Mouse (Mus musculus): Measurements from ENCODE around the gene Fam84b.
"Not testable (repeated sequence)": the region's sequence is repeated elsewhere in the genome, so short reads cannot be mapped to it uniquely, and the experiment has no call there.

Fam84b gene

DNA sequence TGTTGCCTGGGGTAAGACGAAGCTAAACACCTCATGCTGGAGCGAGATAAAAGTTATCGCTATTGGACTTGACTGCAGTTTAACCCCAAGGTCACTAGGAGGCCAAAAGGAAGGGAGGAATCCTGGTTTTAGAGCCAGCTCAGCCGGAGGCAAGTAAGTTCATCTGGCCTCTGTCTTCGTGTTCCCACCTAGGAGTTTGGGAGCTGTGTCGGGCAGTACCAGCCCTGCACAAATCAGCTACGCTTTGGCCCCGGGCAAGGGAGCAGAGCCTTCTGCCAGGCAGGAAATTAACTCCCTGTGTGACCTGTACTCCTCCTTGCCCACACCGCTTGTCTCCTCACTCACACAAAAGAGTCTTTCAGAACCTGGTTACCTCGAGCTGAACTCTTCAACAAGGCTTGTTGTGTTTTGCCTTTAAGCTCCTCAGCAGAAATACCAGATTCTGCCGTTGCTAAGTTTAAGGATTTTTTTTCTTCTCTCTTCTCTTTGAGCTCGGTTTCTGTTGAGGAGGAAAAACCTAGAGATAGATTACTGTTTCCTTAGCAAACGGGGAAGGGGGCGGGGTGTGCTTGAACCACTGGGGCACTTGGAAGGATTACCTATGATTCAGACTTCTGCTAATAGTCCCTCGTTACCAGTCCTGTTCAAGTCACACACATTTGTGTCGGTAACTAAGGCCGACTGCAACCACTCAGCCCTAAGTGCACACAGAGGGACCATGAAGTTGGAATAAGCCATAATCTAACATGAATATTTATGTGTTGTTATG lies at the start of gene Fam84b:
Gene Fam84b (minus strand): TSS at position 548 of the 769 bp plus-strand sequence.
- DNase-seq: peak; percentile 23 to 52

DNA sequence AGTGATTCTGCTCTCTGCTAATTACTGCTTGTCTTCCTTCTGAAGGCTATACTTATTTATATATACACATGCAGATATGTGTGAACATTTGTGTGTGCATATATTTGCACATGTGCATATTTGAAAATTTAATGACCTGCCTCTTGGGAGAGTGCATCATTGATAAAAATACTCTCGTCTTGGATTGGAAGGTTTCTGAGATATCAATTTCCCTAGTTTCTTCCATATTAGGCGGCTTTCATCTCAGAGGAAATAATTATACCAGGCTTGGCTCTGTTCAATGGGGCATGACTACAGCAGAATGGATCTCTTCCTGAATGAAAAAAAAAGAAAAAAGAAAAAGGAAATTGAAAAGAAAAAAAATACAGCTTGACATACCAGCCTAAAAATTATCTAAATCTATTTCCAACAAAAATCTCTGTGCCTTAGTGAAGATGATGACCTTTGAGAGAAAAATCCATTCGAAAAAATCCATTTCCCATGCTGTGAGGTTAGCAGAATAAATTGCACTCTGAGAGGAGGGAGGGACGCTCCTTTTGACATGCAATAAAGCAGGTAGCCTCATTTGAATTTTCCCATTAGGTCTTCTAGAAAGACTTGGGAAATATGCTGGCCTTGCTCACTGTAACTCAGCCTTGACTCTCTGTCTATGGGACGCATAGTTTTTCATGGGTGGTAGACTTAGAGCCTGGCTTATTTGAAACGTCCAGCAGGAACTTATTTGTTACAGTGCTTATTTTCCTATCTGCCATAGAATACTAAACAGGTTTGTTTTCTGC lies 44.8 kb upstream of the Fam84b start:
- no peak for DNase-seq

DNA sequence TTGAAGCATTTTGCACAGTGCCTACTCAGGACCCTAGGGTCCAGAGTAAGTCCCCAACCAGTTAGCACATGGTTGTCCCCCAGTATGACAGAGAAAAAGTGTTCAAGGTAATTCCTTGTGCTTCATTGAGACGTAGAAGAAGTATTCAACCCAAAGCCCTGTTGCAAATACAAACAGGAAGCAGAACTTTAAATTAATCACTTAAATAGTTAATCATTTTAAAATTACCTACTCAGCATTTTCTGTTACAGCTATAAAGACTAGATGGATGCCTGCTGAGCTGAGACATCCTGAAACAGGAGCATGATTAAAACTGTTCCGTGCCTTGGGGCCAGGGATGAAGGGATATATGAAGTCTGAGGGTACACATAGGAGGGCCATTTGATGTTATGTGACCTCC lies 42.5 kb upstream of the Fam84b start:
- DNase-seq: no peak

DNA sequence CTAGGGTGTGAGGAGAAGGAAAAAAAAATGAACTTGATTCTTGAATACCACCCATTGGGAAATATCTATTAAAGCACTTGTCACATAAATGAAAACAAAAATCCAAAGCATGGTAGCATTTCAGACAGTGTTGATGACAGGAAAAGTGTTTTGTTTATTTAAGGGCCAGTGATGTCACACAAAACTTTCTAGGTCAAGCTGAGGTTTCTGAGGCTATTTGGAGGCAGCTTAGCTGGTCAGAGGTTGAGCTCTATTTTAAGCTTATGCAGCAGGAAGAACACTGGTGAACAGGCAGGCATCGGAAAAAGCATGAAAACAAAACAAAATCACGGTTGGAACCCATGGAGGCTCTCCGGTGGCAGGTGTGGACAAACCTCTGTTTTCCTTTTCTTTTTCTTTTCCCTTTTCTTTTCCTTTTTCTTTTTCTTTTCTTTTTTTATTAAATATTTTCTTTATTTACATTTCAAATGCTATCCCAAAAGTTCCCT lies 39.4 kb upstream of the Fam84b start:
- DNase-seq: peak in 1 of 2 experiments; percentile 6

DNA sequence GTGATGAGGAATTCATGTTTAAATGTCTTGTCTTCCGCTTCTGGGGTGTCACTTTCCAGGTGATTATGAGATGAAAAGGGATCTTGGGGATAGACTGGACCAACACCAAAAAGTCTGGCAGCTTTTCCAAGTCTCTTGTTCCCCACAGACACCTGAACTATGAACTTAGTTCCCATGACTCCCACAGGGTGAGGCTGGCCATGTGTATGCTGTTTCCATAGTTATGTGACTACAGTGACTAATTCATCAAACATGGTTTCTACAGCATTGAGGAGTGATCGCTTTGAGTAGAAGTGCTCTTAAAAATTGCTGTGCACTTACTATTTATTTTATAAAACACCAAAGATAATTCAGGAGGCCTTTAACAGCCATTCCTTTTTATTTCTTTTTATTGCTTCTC lies 35.1 kb upstream of the Fam84b start:
- DNase-seq: no peak

DNA sequence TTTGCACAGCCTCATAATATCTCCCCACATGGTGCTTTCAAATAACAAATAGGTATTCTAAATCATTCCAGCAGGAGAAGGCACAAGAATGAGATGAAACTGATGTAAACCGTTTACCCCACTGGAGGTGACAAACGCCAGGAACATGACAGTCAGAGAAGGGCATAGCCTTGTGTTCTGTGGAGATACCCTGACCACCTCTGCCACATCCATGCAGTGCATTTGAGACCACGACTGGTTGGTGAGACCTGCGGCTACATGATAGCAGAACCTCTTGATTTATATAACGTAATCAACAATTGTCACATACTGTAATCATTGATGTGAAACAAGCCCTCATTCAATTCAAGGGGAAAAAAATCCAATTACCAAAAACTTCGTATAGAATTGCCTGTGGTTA lies 22.1 kb upstream of the Fam84b start:
- DNase-seq: no peak

DNA sequence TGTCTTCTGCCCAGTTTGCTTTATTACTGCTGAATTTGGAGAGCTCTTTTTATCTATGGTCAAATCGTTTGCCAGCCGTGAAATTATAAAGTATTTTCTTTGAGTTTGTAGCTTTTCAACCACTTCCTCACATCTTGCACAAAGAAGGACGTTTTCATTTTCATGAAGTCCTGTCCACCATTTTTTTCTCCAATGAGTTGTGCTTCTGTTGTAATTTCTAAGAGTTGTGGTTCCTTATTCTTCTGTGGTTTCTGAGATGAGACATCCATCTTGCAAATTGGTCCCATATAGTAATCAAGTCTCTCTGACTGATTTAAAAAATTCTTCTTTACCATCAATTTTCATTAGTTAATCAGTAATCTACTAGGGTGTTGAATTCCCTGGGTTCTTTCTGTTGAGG lies 8.8 kb upstream of the Fam84b start:
- DNase-seq: no peak

DNA sequence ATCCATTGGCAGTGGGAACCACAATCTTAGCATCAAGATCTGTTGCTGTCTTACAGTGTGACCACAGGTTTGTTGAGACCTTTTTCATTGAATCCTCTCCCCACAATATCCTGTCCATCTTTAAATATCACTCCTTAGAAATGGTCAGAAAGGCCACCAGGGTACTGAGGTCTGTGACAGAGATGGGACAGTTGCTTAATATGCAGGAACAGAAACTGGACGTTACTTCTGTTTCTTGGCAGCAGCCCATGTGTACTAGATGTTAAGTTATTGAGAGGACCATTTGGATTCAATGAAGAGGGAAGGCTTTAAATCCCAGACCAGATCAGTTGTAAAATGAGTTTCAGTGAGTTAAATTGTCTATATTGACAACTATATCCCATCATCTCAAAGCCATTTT lies 1.5 kb upstream of the Fam84b start:
- DNase-seq: no peak

DNA sequence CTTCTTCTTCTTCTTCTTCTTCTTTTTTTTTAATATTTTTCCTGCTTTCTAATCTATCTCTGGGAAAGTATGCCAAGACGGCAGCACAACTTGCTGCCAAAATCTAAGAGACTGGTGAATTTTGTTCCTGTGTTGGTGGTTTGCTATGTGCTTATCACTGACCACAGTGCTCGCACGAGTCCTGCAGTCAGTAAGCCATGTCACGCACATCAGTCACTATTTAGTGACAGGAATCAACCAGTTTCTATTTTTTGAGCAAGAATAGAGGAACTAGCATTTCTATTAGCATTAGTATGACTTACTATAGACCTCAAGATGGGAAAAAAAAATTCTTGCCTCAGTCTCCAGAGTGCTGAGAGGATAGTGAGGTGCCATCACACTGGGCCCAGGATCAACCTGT lies 573 bp upstream of the Fam84b start:
- DNase-seq: no peak

DNA sequence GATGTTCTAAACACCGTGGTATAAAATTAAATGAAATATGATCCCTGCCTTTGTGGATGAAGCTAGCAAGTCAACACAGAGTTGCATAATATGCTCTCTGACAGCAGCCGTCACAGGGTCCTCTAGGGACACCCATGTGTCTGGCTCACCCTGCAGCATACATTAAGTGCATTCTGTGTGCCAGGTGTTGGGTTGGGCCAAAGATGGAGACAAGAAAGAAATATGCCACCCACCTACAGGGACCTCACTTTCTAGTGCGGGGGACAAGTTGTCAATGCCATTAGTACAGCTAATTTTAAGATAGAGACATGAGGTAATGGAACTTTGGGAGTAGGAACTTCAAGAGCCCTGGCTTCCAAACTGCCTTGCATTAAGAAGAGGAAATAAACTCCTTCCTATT lies 4.9 kb downstream of the Fam84b start:
- no peak for DNase-seq

DNA sequence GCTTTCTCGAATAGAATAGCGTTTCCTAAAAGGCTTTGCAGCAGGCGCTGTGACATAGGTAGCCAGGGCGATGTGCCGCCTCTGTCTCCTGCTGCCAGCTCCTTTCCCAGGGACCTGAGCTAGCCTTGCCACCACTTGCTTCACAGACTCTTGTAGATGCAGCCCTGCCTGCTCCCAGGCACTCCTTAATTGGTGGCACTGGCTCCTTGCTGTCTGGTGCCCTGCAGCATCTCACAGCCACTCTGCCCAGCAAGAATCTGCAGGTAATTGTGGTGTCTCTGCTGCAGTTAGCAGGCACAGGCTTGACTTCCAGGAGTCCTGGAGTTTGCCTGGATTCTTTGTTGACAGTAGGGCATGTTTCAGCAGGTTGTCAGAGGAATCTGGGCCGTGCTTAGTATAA lies 7.3 kb downstream of the Fam84b start:
- DNase-seq: no peak

DNA sequence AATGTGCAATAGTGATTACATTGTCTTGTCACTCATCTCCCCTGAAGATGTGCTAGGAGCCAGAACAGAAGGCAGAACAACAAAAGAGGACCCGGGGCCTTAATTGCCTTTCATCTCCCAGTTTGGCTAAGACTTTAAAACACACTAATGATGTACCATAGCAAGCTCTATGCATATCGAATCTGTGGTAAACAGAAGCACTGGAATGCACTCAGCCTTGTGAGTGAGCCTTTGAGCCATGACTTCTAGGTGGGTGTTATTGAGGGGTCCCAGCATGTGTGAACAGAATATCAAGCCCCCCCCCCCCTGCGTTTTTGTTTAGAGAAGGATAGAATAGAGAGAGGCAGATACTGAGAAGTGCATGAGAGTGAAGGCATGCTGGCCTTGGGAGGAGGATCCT lies 7.7 kb downstream of the Fam84b start:
- DNase-seq: no peak

DNA sequence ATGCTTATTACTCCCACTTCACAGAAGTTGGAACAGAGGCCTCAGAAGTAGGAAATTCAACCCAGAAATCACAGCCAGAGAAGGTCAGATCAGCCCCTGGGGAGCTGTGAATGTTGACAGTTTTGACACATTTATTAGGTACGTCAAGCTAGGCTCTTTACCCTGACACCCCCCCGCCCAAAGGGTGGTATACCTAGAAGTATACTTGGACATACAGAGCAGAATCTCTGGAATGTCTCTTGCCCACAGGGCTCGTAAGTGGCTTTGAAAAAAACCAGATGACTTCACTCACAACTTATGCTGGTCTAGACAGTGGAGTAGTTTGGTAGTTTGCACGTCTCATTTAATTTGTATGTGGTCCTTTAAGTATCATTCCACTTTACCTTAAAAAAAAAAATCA lies 11.8 kb downstream of the Fam84b start:
- DNase-seq: no peak

DNA sequence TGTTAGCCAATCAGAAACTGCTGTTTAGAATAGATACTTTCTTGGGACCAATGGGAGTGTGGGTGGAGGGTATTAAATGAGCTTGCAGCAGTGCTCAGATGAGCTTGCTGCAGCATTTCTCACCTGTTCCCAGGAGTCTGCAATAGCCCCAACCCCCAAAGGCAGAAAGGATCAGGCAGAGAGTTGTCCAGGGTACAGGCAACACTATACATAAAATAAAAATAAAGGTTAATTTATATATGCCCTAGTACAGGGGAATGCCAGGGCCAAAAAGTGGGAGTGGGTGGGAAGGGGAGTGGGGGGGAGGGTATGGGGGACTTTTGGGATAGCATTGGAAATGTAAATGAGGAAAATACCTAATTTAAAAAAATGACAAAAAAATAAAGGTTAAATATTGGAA lies 12.3 kb downstream of the Fam84b start:
- DNase-seq: not testable (repeated sequence)

DNA sequence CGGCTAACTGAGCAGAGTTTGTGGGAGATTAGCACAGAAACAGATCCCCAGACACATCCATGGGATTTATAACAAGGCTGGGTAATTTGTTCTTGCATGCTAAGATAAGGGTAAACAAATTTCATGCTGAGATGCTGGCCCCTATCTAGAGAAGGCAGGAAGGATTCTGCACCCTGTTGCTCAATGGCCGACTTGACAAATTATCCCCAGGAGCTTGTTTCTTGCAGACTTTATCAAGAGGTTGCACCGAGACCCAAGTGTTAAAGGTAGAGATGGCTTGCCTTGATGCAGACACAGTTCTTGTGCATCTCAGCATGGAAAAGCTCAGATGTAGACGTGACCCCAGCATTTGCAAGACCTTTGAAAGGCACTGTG lies 13.3 kb downstream of the Fam84b start:
- no peak for DNase-seq

DNA sequence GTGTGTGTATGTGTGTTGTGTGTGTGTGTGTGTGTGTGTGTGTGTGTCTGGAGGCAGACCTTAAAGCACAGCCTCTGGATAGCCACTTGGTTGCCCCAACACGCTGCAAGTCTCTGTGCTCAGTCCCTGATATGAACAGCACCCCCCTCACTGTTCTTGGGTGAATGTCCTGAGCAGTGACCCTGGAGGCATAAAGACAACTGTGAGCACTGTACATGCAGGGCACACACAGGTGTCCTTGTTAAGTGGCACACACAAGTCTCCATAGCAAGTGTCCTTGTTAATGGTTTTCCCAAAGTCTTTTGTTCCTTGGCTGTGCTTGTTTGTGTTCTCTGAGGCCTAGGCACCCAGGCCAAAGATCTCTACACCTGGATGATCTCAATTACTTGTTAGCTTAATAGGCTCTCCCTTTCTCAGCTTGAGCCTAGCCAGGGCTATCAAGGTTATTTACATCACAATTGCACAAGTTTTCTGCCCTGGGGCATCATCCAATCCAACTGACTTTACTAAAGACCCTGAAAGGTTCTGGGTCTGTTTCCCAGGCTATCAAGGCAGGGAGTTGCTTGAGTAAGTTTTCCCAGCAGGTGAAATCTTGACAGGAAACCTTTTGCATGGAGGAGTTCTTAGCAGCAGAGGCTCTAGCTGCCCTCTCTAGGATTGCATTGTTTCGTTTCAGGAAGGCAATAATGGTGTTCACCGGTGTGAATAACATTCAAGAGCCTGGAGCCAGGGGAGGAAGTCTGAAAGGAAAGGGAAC lies 13.9 kb downstream of the Fam84b start:
- no peak for DNase-seq

DNA sequence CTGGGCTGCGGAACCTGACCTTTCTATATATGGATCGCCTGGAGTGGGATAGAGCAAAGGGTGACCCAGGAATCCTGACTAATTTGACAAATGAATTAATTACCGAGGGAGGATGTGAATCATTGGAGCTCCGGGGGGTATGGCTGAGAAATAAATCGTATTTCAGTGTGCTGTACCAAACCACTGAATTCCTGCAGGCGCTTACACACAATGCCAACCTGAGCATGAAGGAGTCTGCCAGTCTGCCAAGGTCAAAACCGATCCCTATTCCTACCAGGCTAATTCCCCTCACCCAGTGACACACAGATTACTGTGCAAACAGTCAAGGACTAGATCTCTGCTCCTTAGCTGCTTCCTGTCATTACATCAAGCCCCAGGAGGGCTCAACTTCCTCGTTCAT lies 15.4 kb downstream of the Fam84b start:
- peak in 1 of 2 experiments; percentile 14 for DNase-seq

DNA sequence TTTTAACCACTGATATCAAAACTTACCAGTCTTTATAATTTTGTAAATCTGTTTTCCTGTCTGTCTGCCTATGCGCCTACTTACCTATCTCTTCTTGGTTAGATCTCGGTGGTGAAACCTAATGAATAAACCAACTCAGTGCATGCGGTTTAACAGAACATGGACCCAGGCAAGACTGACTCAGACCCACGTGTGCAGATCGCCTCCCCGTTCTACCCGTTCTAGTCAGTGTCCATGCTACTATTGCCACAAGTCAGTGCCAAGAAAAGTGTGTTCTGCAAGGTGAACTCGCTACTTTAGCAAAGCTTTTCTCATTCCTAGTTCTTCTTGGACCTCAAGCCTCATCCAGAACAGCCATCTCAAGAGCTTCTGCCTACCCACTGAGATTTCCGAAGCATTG lies 15.9 kb downstream of the Fam84b start:
- DNase-seq: no peak

DNA sequence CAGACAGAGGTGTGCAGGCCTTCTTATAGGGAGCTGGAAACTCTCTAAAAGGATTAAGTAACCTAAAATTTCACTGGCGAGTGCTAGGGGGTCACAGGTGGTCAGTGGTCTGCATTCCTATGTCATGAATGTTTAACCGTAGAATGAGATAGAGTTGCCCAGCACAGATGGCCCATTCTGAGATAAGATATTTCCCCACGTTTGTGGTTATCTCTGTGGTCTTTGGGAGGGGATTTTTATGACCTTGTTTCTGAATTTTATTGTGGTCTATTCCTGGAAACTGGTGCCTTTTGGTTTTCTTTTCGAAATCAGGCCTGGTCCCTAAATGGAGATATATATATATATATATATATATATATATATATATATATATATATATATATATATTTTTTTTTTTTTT lies 17.3 kb downstream of the Fam84b start:
- DNase-seq: no peak

DNA sequence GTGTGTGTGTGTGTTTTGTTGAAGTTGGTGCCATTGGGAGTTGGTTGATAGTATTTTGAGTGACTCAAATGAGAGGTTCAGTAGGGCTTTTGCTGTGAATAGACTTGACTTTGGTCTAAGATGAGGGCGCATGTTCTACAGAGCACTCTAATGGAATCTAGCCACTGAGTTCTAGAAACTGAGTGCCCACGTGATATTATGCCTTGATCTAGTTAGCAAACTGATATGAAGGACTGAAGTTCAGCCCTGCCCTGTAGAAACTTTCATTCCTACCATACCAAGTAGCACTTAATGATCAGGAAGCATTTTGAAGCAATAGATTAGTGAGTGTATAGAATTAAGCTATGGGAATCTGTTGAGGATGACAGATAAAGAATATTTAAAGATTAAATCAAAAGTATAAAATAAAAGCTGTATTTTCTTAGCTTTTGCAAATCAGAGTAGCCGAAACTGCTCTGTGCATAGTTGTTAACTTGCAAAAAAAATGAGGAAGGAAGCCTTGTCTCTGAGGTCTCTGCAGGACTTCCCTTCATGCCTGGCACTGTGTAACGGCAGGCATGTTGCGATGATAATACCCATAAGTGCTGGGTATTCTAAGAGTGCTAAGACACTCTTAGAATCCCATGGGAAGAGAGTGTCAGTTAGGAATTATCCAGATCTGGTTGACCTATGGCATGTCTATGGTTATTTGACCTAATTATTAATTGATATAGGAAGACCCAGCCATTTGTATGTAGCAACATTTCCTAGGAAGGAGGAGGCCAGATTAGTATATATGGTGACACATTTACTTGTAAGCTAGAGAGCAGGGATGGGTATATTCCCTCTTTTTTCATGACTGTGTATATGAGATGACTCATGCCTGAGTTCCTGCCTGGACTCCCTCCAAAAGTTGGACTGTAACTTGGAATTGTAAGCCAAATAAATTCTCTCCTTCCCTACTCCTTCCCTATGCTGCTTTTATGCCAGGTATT lies 18.7 kb downstream of the Fam84b start:
- no peak for DNase-seq

DNA sequence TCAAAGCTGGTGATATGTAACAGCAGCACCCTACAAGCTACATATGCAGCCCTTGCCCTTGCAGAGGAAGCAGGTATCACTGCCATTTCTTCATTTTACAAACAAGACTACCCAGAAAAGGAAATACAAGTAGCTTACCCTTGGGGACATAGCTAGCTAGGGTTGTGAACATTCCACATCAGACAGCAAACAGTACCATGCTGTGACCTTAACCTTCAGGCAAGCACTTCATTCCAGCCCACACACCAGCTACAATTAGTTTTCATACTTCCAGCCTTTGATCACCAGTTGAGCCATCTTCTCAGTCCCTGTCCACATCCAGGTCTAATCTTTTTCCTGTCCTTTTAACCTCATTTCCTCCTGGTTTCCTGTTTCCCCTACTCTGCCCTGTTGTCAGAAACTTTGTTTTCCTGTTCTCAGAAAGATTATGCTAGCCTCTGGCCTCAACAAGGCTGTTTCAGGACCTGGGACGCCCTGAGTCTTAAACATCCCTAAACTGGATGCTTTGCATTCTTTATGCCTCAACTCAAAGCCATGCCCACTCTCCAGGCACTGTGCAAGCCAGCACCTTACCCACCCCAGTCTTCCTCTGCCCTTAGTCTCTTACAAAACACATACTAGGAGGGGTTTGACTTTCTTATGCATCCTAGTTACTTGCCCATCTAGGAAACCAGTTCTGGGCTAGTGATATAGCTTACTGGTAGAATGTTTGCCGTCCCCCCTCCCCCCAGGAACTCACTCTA lies 19.9 kb downstream of the Fam84b start:
- DNase-seq: no peak

DNA sequence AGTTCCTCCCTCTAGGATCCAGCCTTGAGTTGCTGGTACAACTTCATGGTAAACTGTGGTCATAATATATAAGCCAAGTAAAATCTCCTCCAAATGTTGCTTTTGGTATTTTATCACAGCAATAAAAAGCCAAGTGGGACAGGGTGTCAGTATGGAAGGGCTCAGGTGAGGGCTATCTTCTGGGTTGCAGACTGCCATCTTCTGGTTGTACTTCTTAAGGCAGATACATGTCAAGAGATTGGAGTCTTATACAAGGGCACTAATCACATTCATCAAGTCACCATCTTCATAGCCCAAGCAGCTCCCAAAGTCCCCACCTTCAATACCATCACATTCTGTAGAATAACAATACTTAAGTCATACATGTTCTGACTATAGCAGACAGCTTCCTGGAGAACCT lies 21.0 kb downstream of the Fam84b start:
- DNase-seq: peak in 1 of 2 experiments; percentile 21

Data from kidney, postnatal 25 days (tissue).